Mouse (Mus musculus) heart, postnatal 0 days (tissue): ENCODE measurements around the gene Baiap2l2.

Experiments used
- CTCF ChIP-seq: IDR thresholded peaks from 2 replicates; pipeline ENCODE4 v1.5.1; 2016; ENCODE audit warnings: antibody characterized with exemption, control low read depth, low read depth
- EP300 ChIP-seq: IDR thresholded peaks from 2 replicates; pipeline ENCODE4 v1.6.1; 2016; ENCODE audit warnings: antibody characterized with exemption, low read depth

- TF ChIP-seq CTCF = no peak
- no peak for TF ChIP-seq EP300
Measured at GRCm38 (mm10) chr15:79330521-79330920, 45.2 kb upstream of the Baiap2l2 start.
